Mouse (Mus musculus): ENCODE measurements around the gene Fbxw4. TPM values are rescaled to one million over a fixed set of nuclear protein-coding genes. Genes with fewer than 3 reads are reported as not detected.

Fbxw4 gene
- polyA plus RNA-seq, 1 experiment, result 15.5 TPM

DNA sequence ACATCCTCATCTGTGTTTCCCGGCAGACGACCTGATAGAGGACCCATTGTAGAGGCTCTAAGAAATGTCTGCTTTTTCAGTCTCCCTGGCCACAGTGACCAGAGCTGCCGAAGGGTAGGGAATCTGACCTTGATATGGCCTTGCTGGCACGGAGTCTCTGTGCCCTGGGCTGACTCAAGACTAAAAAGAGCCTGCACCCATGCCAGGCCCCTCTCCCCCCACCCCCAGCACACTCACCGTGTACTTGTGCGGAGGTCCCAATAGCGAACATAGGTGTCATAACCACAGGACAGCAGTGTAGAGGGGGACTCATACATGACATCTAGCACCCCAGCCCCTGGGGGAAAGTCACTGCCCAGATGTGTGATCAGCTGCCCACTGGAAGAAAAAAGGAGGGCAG lies 80.7 kb downstream of the Fbxw4 start:
- Histone ChIP-seq H3K9ac (ENCODE audit: low read depth, poor library complexity, severe bottlenecking) (no peak overlapping the region), H3K4me1 (ENCODE audit: control insufficient read depth, insufficient read depth, low read length) (no peaks in the 10 kb centered on the region), H3K27ac (ENCODE audit: insufficient read depth, low read length) (no peak overlapping the region), H3K27me3 (ENCODE audit: control insufficient read depth, insufficient read depth, low read length, poor library complexity, severe bottlenecking) (no peaks in the 10 kb centered on the region), H3K36me3 (ENCODE audit: control insufficient read depth, insufficient read depth, low read length, poor library complexity, severe bottlenecking) (no peaks in the 10 kb centered on the region), H3K4me3 (ENCODE audit: low read depth, low read length) (no peak overlapping the region), H3K9me3 (replicated peaks; ENCODE audit: control insufficient read depth, insufficient read depth, low read length, poor library complexity, severe bottlenecking) (no peaks in the 10 kb centered on the region)
- TF ChIP-seq EP300 (IDR thresholded peaks at IDR 0.05; ENCODE audit: insufficient read depth, low read depth, low read length) (no peak), CTCF (IDR thresholded peaks at IDR 0.05; ENCODE audit: low read depth, low read length) (no peak), POLR2A (IDR thresholded peaks at IDR 0.05; ENCODE audit: insufficient read depth, low read length) (no peak)

DNA sequence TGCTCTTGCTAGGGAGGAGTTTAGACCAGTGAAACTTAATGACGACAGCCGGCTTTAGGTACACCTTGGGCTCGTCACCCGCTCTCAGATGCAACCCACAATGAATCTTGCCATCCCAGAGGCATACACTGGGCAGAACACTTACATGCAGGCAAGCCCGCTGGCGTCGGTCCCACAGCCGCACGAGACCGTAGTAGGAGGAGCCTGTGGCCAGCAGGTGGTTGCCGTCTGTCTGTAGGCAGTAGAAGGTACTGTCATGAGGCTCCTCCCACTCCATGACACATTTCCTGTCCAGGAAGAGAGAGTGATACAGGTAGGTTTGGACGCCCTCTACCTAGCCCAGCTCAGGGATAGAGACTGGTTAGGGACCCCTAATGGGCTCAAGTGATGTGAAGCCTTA lies 81.1 kb downstream of the Fbxw4 start:
- no peaks in the 10 kb centered on the region for H3K4me1 ChIP-seq (ENCODE audit: control insufficient read depth, insufficient read depth, low read length)
- no peak overlapping the region for H3K9ac ChIP-seq (ENCODE audit: low read depth, poor library complexity, severe bottlenecking)
- no peak overlapping the region for H3K4me3 ChIP-seq (ENCODE audit: low read depth, low read length)
- H3K36me3 ChIP-seq (ENCODE audit: control insufficient read depth, insufficient read depth, low read length, poor library complexity, severe bottlenecking), result no peaks in the 10 kb centered on the region
- H3K9me3 ChIP-seq (replicated peaks; ENCODE audit: control insufficient read depth, insufficient read depth, low read length, poor library complexity, severe bottlenecking), result no peaks in the 10 kb centered on the region
- H3K27me3 ChIP-seq (ENCODE audit: control insufficient read depth, insufficient read depth, low read length, poor library complexity, severe bottlenecking), result no peaks in the 10 kb centered on the region
- TF ChIP-seq EP300 (IDR thresholded peaks at IDR 0.05; ENCODE audit: insufficient read depth, low read depth, low read length) (no peak), POLR2A (IDR thresholded peaks at IDR 0.05; ENCODE audit: insufficient read depth, low read length) (no peak), CTCF (IDR thresholded peaks at IDR 0.05; ENCODE audit: low read depth, low read length) (no peak)
- no peak overlapping the region for H3K27ac ChIP-seq (ENCODE audit: insufficient read depth, low read length)

DNA sequence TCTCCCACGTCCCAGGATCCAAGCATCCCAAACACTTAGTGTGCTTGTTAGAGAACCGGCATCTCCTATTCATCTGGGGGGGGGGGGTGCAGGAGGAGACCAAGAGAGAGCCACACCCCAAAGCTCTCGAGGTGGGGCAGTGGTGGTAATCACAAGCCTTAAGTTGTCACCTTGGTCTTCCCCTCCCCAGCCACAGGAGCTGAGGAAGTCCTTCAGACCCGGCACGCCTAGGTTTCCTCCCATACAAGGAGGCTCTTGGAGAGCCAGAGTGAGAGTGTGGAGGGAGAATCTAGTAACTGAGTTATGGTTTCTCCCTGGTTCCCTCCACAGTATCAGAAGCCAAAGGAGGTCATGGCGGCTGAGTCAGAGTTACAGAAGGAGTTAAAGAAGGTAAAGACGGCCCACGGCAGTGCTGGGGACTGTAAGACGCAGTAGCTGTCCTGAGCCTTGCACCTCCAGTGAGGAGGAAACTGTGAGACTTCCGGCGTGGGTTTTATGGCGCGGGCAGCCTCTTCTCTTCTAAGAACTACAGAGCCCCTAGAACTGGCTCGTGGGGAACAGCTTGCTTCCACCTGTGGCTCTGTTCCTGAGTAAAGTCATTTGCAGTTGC lies 82.9 kb downstream of the Fbxw4 start:
- TF ChIP-seq POLR2A (IDR thresholded peaks at IDR 0.05; ENCODE audit: insufficient read depth, low read length) (no peak), CTCF (IDR thresholded peaks at IDR 0.05; ENCODE audit: low read depth, low read length) (no peak), EP300 (IDR thresholded peaks at IDR 0.05; ENCODE audit: insufficient read depth, low read depth, low read length) (no peak)
- Histone ChIP-seq H3K36me3 (ENCODE audit: control insufficient read depth, insufficient read depth, low read length, poor library complexity, severe bottlenecking) (no peaks in the 10 kb centered on the region), H3K27ac (ENCODE audit: insufficient read depth, low read length) (no peak overlapping the region), H3K4me3 (ENCODE audit: low read depth, low read length) (no peak overlapping the region), H3K9ac (ENCODE audit: low read depth, poor library complexity, severe bottlenecking) (no peak overlapping the region), H3K9me3 (replicated peaks; ENCODE audit: control insufficient read depth, insufficient read depth, low read length, poor library complexity, severe bottlenecking) (no peaks in the 10 kb centered on the region), H3K27me3 (ENCODE audit: control insufficient read depth, insufficient read depth, low read length, poor library complexity, severe bottlenecking) (no peaks in the 10 kb centered on the region), H3K4me1 (ENCODE audit: control insufficient read depth, insufficient read depth, low read length) (no peaks in the 10 kb centered on the region)

DNA sequence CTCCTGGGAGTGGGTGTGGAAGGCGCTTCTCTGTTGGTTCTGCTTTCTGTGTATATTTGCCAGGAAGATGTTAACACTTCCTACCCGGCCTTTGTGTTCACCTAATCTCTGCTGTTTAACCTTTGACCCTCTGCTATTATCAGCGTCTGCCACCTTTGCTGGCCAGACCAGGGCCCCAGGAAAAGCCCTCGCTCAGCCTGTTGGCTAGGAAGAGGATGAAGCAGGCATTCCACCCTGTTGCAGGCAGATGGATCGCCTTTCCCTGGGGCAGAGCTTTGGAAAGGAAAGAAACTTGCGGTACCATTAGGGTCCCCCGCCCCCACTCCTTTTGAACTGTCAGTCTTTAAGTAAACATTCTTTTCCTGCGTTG lies 84.5 kb downstream of the Fbxw4 start:
- no peaks in the 10 kb centered on the region for H3K36me3 ChIP-seq (ENCODE audit: control insufficient read depth, insufficient read depth, low read length, poor library complexity, severe bottlenecking)
- no peak overlapping the region for H3K27ac ChIP-seq (ENCODE audit: insufficient read depth, low read length)
- no peak for TF ChIP-seq EP300 (IDR thresholded peaks at IDR 0.05; ENCODE audit: insufficient read depth, low read depth, low read length)
- no peak for TF ChIP-seq CTCF (IDR thresholded peaks at IDR 0.05; ENCODE audit: low read depth, low read length)
- TF ChIP-seq POLR2A (IDR thresholded peaks at IDR 0.05; ENCODE audit: insufficient read depth, low read length), result no peak
- no peak overlapping the region for H3K4me3 ChIP-seq (ENCODE audit: low read depth, low read length)
- H3K4me1 ChIP-seq (ENCODE audit: control insufficient read depth, insufficient read depth, low read length), result no peaks in the 10 kb centered on the region
- H3K9ac ChIP-seq (ENCODE audit: low read depth, poor library complexity, severe bottlenecking), result no peak overlapping the region
- no peaks in the 10 kb centered on the region for H3K9me3 ChIP-seq (replicated peaks; ENCODE audit: control insufficient read depth, insufficient read depth, low read length, poor library complexity, severe bottlenecking)
- H3K27me3 ChIP-seq (ENCODE audit: control insufficient read depth, insufficient read depth, low read length, poor library complexity, severe bottlenecking), result no peaks in the 10 kb centered on the region

DNA sequence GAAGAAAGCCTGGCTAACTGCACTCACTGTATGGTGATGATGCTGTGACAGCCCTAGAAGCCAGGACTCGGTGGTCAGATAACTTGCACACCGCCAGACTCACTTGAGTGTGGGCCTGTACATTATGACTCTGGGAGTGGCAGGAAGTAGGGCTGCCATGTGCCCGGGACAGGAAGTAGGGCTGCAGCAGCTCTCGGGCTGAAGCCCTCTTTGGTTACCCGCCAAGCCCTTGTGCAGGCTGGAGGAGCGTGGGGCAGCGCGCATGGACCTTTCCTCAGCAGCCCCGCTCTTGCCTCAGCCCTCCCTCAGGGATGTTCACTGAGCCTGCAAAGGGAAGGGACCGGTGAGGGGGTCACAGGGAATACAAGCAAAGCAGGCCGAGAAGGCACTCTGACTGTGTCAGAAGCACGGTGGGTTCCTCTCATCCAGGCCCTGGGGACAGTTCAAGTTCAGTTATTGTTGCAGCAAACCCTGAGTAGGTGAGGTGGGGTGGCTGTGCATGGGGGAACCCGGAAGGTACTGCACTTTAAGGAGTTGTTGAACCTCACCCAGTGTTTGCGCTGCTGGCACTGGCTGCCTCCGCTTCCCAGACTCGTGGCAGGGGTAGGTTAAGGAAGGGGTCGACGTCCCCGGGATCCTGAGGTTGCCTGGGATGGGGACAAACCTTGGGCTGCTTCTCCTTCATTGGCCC lies 85.0 kb downstream of the Fbxw4 start:
- H3K36me3 ChIP-seq (ENCODE audit: control insufficient read depth, insufficient read depth, low read length, poor library complexity, severe bottlenecking), result no peaks in the 10 kb centered on the region
- no peaks in the 10 kb centered on the region for H3K4me1 ChIP-seq (ENCODE audit: control insufficient read depth, insufficient read depth, low read length)
- no peak overlapping the region for H3K9ac ChIP-seq (ENCODE audit: low read depth, poor library complexity, severe bottlenecking)
- no peaks in the 10 kb centered on the region for H3K9me3 ChIP-seq (replicated peaks; ENCODE audit: control insufficient read depth, insufficient read depth, low read length, poor library complexity, severe bottlenecking)
- H3K4me3 ChIP-seq (ENCODE audit: low read depth, low read length), result no peak overlapping the region
- H3K27me3 ChIP-seq (ENCODE audit: control insufficient read depth, insufficient read depth, low read length, poor library complexity, severe bottlenecking), result no peaks in the 10 kb centered on the region
- H3K27ac ChIP-seq (ENCODE audit: insufficient read depth, low read length), result no peak overlapping the region
- TF ChIP-seq POLR2A (IDR thresholded peaks at IDR 0.05; ENCODE audit: insufficient read depth, low read length), result no peak
- no peak for TF ChIP-seq EP300 (IDR thresholded peaks at IDR 0.05; ENCODE audit: insufficient read depth, low read depth, low read length)
- no peak for TF ChIP-seq CTCF (IDR thresholded peaks at IDR 0.05; ENCODE audit: low read depth, low read length)

DNA sequence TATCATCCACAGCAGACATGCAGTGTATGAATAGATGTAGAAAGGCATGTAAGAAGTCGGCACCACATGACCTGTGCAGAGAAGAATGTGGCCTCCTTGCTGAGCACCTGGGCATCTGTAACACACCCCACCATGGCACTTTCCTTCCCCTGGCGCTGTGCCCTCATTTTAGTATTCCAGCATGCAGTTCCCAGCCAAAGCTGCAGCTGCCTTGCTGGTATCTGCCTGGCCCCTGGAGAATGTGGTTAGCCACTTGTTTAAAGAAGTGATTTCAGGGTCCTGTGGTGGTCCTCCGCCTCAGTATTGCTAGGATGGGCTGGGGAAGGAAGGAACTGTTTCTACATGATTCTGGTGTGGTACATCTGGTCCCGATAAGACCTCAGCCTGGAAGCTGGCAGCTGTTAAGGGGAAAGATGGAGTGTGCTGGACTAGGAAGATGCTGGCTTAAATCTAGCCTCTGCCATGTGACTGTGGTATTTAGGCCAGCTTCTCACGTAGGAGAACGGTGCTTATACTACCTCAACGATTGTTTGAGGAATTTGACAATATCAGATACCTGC lies 85.7 kb downstream of the Fbxw4 start:
- Histone ChIP-seq H3K27ac (ENCODE audit: insufficient read depth, low read length) (no peak overlapping the region), H3K9me3 (replicated peaks; ENCODE audit: control insufficient read depth, insufficient read depth, low read length, poor library complexity, severe bottlenecking) (no peaks in the 10 kb centered on the region), H3K27me3 (ENCODE audit: control insufficient read depth, insufficient read depth, low read length, poor library complexity, severe bottlenecking) (no peaks in the 10 kb centered on the region), H3K36me3 (ENCODE audit: control insufficient read depth, insufficient read depth, low read length, poor library complexity, severe bottlenecking) (no peaks in the 10 kb centered on the region), H3K4me1 (ENCODE audit: control insufficient read depth, insufficient read depth, low read length) (no peaks in the 10 kb centered on the region), H3K4me3 (ENCODE audit: low read depth, low read length) (no peak overlapping the region), H3K9ac (ENCODE audit: low read depth, poor library complexity, severe bottlenecking) (no peak overlapping the region)
- TF ChIP-seq CTCF (IDR thresholded peaks at IDR 0.05; ENCODE audit: low read depth, low read length), result no peak
- TF ChIP-seq POLR2A (IDR thresholded peaks at IDR 0.05; ENCODE audit: insufficient read depth, low read length), result no peak
- TF ChIP-seq EP300 (IDR thresholded peaks at IDR 0.05; ENCODE audit: insufficient read depth, low read depth, low read length), result no peak
